Mouse (Mus musculus): Measurements from ENCODE around the gene Cdk14. TPM values are rescaled to one million over a fixed set of nuclear protein-coding genes. Genes with fewer than 3 reads are reported as not detected.

Cdk14 gene
- total RNA-seq, 2 experiments from 2014 or later: 0.46 to 0.60 TPM

DNA sequence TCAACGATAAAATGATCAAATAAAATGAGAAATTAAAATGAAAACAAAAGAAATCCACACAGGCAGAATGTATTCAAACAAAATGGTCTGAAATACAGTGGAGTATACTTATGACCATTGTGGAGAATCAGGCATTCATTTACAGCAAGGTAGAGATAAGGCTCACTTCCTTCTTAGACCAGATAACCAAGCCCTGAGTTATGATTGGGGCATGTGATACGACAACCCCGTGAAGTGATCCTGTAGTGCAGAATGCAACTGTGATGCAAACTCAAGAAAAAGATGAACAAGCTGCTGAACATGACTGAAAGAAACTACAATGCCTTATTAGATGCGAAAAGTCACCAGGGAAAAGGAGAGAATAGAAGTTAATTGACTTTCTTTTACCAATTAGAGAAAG is 295.5 kb downstream of the Cdk14 start:
- no peak for ATAC-seq (replicated peaks; ENCODE audit: poor library complexity, severe bottlenecking)

DNA sequence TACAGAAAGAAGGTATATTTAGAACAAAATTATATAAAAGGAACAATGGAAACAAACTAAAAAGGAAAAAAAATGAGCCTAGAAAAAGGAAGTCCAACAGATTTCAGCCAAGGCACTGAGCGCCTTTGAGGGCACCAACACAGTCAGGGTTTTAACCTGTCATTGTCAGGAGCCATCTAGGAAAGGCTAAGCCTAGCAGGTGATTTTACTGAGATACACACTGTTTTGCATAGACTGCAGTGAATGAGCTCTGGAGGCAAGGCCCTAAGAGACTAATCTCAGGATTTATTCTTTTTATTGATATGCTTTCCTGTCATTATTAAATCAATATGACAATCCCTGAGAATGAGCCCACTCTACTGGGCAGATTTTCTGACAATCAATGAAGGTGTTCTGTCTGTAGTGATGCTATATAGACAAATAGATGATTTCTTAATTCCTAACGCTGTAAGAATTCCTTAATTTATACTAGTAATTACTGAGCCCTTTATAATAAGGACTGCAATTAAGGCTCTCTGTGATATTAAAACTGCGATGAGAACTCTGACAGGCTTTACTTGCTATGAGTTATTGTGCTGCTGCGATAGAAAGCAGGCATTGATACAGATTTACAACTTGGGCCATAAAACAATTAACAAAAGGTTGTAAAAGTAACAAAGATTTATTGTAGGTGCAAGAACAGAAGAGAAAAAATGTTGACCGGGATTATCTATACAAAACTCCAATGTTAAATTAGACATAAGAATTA is 303.2 kb downstream of the Cdk14 start:
- ATAC-seq (replicated peaks; ENCODE audit: poor library complexity, severe bottlenecking): no peak

DNA sequence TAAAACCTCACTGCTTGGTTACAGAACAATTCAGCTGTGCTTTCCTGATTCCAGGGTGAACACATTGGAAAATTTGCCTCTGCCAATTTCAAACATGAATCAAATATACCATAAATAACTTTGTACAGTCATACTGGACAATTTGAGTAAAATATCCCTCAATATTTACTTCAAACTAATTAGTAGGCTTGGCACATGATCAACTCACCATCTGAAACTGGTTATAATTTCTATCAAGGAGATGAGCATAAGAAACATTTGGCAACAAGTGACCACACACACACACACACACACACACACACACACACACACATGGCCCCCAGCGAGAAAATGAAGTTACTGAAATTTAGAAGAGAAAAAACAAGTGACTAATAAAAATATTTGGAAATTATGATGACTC is 304.6 kb downstream of the Cdk14 start:
- ATAC-seq (replicated peaks; ENCODE audit: poor library complexity, severe bottlenecking): no peak

DNA sequence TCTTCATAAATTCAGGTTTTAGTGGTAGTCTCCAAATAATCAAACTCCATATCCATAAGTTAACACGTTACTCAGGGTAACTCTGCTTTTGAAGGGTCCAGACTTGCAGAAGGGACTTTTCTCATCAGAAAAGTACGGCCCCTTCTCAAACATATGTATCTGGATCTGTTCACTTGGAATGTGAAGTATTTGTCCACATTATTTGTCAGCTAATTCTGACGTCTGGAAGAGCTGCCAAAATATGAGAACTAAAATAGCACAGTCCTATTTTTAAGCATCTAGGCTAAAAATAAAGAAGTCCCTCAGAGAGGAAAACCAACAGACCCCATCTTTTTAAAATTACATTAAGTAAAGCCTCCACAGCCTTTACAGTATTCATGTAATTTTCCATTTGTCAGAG is 310.5 kb downstream of the Cdk14 start:
- no peak for ATAC-seq (replicated peaks; ENCODE audit: poor library complexity, severe bottlenecking)

DNA sequence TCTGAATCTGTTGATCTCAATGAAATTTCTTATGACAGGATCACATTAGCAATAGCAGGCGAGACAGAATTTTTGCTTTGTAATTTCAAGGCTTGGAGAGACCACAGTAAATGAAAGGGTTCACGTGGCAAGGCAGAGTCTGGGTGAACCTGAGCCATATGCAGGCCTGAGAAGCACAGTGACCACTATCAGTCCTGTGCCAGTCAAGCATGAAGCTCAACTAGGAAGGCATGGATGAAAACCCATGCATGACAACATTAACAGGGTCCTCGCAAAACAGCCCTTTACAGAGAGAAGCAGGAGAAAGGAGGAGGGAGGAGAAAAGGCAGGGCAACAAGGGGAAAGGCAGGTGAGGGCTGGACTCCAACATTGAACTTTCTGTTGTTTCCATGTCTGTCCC is 311.1 kb downstream of the Cdk14 start:
- ATAC-seq (replicated peaks; ENCODE audit: poor library complexity, severe bottlenecking): no peak

DNA sequence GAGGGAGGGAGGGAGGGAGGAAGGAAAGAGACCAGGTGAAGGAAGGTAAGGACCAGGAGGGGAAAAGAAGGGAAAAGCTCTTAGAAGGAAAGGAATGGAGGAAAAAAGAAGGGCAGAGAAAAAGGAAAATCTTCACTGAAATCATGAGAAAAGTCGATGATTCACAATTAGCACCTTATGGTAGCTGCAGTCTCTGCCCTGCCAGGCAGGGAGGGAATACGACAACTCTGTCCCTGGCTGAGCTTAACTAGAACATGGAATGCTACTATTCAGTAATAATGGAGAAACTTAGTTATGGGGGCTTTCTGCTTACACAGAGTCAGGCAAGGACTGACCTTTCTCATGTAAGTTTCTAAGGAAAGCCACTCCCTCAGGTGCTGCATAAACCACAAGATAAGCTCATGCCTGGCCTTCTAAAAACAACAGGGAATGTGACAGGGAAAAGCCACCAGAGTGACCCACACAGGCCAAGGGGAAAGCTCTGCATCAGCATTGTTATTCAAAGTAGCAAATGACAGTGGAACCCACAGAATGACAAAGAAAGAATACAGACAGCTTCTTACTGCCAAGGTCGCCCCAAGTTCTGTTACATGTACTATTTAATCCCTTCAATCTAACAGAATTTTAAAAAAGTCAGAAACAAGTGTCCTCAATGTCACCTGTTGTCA is 323.7 kb downstream of the Cdk14 start:
- no peak for ATAC-seq (replicated peaks; ENCODE audit: poor library complexity, severe bottlenecking)

DNA sequence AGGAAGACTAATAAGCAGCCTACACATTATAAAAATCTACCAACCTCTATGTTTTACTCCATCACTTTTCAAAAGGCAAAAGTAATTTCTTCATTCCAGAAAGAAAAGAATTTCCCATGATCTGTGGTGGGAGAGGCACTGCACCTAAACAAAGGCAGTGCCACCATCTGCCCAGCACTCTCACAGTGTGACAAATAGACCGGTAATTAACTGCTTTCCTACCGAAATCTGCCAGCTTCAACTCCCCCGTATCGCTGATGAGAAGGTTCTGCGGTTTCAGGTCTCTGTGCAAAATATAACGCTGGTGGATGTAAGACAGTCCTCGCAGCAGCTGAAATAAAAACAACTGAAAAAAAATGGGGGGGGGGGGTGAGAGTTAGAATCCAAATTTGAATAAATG is 327.4 kb downstream of the Cdk14 start:
- ATAC-seq (replicated peaks; ENCODE audit: poor library complexity, severe bottlenecking): no peak

DNA sequence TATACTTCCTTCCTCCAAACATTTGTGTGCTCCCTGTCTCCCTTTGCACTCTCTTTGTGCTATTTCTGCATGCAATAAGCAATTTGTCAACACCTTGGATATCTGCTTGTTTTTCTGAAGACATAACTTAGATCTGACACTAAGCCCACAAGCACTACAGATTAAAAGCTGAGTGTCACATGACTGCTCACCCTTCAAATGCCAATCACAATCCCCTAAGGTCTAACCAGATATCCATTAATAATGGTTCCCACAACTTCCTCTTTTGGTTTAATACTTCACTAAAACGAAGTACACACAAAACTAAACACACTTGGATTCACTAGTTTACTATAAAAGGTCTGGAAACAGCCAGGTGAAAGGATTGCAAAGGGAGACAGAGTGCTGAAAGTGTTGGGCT is 348.6 kb downstream of the Cdk14 start:
- no peak for ATAC-seq (replicated peaks; ENCODE audit: poor library complexity, severe bottlenecking)

DNA sequence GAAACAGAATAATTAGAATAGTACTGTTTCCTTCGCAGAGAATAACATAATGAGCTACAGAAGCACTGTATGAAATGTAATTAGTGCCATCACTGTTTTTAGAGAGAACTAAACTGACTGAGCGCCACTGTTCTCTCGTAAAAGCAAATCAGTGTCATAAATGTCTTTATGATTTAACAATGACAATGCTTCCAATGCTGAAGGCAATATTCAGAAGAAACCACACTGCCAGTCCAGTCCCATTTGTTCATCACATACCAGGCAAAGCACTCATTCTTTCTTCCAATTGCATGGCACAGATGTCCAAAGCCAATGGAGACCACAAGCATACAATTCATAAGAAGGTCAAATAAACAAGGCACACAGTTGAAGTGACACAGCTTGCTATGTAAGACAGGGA is 355.4 kb downstream of the Cdk14 start:
- ATAC-seq (replicated peaks; ENCODE audit: poor library complexity, severe bottlenecking): no peak

DNA sequence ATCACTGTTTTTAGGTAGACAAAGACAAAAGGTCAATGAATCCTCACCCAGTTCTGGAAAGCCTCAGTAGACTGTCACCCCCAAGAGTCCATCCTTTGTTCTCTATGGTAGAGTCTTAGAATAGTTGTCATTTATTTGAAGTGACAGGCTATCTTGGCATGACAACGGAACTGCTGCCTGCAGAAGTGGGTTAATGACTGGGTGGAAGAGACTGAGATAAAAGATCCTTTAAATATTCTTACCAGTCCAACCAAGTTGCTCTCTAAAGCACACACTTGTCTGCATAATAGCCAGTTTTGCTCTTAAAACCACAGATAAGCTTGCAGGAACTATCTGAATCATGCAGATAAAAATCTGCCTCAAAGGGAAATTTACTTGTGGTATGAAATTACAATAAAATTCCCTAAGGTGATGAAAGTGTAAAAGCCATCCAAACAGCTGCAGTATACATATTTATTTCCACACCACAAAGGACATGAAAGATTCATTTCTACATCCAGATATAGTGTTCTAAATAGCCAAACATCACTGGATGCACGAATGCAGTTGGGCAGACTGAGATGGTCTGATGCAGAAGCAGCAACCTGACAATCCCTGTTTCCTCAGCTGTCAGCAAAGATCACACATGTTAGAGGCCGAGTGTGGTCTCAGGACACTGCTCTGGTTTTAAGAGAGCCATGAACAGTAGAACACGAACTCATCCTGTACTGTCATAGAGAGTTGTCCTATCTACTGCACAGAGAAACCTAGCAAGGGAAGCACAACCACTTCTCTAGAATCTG is 363.8 kb downstream of the Cdk14 start:
- ATAC-seq (replicated peaks; ENCODE audit: poor library complexity, severe bottlenecking): peak; percentile 40; the same call in 1 of the 2 replicates

DNA sequence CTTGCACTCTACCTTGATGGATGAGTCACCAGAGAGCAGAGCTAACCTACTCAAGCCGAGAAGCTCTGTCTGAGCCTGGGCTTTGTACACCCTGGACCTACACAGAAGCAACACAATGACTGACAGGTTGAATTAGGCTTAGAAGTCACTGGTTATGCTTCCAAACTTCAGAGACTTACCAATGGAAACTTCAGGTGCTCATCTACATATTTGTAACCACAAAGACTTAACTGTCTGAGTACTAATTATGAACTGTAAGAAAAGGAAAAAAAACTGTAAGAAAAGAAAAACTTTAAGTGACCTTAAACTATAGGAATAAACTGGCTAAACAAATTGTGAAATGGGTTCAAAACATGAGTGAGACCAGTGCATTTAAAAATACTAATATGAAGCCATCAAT is 364.6 kb downstream of the Cdk14 start:
- ATAC-seq (replicated peaks; ENCODE audit: poor library complexity, severe bottlenecking): no peak

DNA sequence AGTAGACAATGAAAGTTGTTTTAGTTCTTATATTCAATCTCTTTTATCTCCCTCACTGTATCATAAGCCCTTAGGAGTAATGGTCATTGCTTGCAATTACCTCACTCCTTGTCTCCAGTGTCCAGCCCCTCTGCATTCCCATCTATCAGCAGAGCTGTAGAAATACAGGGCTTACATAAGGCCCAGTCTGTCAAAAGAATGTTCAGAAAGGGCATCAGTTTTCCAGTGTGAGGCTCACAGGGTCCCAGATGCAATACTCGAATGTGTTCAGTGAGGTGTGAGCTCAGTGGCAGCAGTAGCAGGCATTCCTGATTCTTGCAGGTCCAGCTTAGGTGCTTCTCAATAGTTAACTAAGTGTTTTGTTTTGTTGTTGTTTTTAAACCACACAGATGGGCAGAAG is 365.8 kb downstream of the Cdk14 start:
- ATAC-seq (replicated peaks; ENCODE audit: poor library complexity, severe bottlenecking): no peak

DNA sequence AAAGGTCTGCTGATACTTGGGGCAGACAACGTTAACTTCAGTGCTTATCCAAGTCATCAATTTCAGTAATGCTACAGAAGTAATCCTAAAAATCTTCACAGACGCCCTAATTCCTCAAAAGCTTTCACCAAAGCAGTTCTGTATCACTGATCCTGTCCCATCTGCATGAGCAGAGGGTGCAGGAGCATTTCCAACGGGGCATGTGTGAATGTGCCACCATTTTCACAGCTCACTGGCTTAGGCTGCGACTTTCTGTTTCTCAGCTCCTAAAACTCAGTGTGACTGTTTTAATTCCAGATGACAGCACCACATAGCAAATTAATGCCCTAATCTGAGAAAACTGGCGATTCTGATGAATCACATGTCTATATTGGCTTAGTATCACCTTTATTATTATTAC is 375.8 kb downstream of the Cdk14 start:
- ATAC-seq (replicated peaks; ENCODE audit: poor library complexity, severe bottlenecking): no peak

DNA sequence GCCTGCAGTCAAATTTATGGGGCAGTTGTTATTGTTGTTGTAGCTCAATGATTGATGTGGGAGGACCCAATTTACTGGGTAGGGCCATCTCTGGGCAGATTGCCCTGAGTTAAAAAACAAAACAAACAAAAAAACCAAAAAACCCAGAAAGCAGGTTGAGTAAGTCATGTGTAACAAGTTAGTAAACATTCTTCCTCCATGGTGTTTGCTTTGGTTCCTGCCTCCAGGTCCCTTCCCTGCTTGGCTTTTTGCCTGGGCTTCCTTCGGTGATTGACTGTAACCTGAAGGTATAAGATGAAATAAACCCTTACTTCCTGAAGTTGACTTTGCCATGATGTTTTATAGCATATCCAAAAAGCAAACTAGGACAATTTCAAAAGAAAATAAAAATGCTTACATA is 377.4 kb downstream of the Cdk14 start:
- ATAC-seq (replicated peaks; ENCODE audit: poor library complexity, severe bottlenecking): no peak

DNA sequence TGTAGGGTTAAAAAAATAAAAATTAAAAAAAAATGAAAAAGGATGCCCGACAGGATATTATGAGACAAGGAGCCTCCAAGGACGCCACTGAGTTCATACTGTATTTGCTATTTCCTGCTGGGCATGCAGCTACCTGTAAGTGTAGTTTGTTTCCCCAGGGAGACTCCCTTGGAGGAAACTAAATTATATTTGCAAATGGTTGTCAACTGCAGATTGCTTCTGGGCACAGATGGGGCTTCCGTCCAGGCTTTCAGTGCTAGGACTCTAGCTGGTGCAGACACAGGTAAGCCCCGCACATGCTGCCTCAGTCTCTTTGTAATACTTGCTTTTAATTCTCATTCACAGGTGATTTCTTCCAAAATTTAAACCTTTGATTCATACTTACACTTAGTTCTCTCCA is 378.6 kb downstream of the Cdk14 start:
- no peak for ATAC-seq (replicated peaks; ENCODE audit: poor library complexity, severe bottlenecking)

DNA sequence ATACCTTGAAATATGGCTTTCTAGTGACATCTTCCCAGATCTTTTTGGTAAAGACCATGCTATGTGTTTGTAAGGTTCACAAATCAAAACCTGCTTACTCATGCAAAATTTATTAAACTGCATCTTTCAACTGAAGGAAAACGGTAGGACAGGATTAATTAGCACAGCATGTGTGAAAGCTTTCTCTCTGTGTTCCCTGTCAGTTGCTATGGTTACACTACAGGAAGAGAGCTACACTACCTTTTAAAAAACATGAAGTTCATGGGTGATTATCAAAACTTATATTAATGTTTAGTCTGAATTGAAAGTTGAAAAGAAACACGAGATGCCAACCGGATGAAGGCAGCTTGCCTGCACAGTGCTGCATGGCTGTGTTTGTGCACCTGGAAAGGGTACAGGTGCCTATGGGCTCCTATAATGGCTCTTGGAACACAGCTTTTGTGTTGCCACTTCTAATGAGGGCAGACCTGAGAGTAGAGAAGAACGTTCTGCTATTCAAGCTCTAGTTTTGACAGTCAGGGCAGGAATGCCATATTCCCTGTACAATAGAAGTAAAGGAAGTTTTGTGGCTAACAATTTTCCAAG is 380.3 kb downstream of the Cdk14 start:
- ATAC-seq (replicated peaks; ENCODE audit: poor library complexity, severe bottlenecking): no peak

DNA sequence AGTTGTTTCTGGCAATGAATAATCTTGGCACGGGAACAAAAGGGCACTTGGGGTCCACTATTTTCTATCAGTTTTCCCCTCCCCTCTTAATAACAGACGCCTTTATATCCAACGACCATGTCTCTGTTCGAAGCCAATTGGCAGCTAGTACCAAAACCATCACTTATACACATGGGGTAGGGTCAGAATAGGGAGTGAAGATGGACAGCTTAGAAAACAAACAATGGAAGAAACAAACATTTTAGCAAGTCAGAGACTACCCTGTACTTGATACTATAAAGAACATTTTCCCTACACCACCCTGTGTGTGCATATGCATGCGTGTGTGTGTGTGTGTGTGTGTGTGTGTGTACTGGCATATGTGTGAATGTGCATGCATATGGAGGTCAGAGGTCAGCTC is 386.7 kb downstream of the Cdk14 start:
- ATAC-seq (replicated peaks; ENCODE audit: poor library complexity, severe bottlenecking): no peak

DNA sequence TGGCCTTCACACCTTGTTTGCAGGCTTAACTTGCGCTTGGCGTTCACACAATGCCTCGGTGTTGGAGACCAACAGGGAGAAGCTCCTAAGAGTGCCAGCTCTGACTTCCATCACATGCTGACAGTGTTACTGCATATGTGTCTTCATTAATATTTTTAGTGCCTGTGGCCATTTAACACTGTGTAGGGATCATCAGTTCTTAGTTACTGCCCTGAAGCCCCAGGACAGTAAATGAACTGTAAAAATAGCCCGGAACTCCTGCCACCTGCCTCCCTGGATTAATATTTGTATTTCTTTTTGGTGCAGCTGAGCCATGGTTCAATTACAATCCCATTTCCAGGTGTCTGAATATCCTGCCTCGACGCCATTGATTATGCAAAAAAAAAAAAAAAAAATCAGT is 387.3 kb downstream of the Cdk14 start:
- no peak for ATAC-seq (replicated peaks; ENCODE audit: poor library complexity, severe bottlenecking)

DNA sequence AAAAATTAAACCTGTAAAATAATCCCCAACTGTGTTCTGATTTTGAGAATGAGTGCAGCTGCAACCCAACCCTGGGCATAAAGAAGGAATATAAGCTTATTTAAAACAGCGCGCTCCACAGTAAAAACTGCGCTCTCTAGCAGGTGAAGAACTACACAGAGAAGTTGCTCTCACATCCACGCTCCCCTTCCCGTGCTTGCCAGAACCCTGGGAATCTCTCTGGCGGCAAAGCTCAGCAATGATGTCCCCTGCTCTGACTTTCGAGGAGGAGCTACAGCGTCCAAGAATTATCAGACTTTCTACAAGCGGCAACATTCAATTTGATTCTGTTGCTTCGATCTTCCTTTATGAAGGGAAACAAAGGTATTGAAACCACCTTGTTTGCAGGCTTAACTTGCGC is 387.7 kb downstream of the Cdk14 start:
- ATAC-seq (replicated peaks; ENCODE audit: poor library complexity, severe bottlenecking): no peak

DNA sequence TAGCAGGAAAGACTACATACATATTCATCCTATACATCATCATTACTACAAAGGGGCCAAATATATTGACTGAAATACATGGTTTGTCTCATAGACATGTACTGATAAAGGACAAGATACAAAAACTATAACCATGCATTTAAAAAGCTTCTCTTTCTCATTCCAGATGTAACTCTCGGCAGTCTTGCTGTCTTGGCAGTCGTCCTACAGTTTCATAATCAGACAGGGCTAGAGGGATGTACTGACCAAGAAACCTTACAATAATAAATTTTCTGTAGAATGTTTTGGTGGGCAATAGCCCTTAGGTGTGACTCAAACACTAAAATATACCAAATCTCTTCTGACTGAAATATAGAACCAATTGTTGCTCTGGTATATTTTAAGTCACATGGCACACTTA is 389.7 kb downstream of the Cdk14 start:
- ATAC-seq (replicated peaks; ENCODE audit: poor library complexity, severe bottlenecking): no peak

DNA sequence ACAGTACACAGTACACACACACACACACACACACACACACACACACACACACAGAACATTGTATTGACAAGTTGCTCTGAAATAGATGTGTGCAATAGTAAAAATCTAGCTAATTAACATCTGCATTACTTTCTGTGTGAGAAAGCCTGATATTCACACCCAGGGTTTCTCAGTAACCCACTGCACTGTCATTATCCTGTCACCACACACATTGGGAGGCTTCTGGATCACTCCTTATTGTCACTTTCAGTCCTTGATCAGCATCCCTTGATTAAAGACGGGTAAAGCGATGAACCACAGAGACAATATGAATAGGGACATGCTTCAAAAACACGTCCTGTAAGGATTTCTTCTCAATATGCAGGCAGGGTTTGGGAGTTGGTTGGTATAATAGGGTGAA is 401.2 kb downstream of the Cdk14 start:
- no peak for ATAC-seq (replicated peaks; ENCODE audit: poor library complexity, severe bottlenecking)

All from granulocyte monocyte progenitor cell, adult 5-6 weeks (primary cell).